Mouse (Mus musculus) heart, adult 2 months (tissue): ENCODE results near the gene Adh7. TPM values are rescaled to one million over a fixed set of nuclear protein-coding genes. Genes with fewer than 3 reads are reported as not detected.
A peak's percentile ranks its signal among the peaks of the same experiment; 100 is the strongest.

Experiments used
- DNase-seq, 2 experiments: peaks; one replicate each; pipeline ENCODE4 v3.0.0; 2021
- H3K27ac ChIP-seq: fragments of 200-600 bp; 2 replicates; pipeline ENCODE4 v1.8.1; 2022
- H3K27me3 ChIP-seq: fragments of 200-500 bp; 2 replicates; pipeline ENCODE4 v1.6.1; 2012; ENCODE audit warnings: mild to moderate bottlenecking, low read length, inconsistent platforms, mixed read lengths; ENCODE audit not compliant: control insufficient read depth, insufficient read depth
- H3K36me3 ChIP-seq: fragments of 200-500 bp; 2 replicates; pipeline ENCODE4 v1.6.1; 2012; ENCODE audit warnings: low read length, inconsistent platforms; ENCODE audit not compliant: control insufficient read depth, insufficient read depth
- H3K4me1 ChIP-seq: fragments of 200-500 bp; 2 replicates; pipeline ENCODE4 v1.6.1; 2011; ENCODE audit warnings: low read length; ENCODE audit not compliant: control insufficient read depth, insufficient read depth
- H3K4me3 ChIP-seq: fragments of 200-600 bp; 2 replicates; pipeline ENCODE4 v1.8.1; 2022
- H3K79me2 ChIP-seq: fragments of 200-500 bp; replicated peaks from 2 replicates; pipeline ENCODE4 v1.6.1; 2012; ENCODE audit warnings: mild to moderate bottlenecking, inconsistent platforms, low read length, moderate library complexity, mixed read lengths; ENCODE audit not compliant: control insufficient read depth, insufficient read depth
- H3K9ac ChIP-seq: fragments of 200-500 bp; 2 replicates; pipeline ENCODE4 v1.6.1; 2012; ENCODE audit warnings: low read depth, mild to moderate bottlenecking, control low read depth, inconsistent platforms, low read length, mixed read lengths
- CTCF ChIP-seq: fragments of 200-600 bp; IDR thresholded peaks from 2 replicates; pipeline ENCODE4 v1.8.1; 2022; ENCODE audit warnings: antibody characterized with exemption, mild to moderate bottlenecking, moderate library complexity
- EP300 ChIP-seq: fragments of 200-500 bp; IDR thresholded peaks from 2 replicates; pipeline ENCODE4 v1.6.1; 2011; ENCODE audit warnings: low read depth, low read length, control low read depth; ENCODE audit not compliant: insufficient read depth
- POLR2A ChIP-seq: fragments of 200-500 bp; IDR thresholded peaks from 2 replicates; pipeline ENCODE4 v1.6.1; 2011; ENCODE audit warnings: mild to moderate bottlenecking, low read depth, low read length, control low read depth; ENCODE audit not compliant: insufficient read depth
- WGBS: fragments of 180-500 bp; shearing (Covaris S2); methylation state at CpG from one replicate; pipeline ENCODE4 v1.1.7; 2018; 5-methylcytosine and 5-hydroxymethylcytosine counted together
- intact Hi-C: fragments of 180-260 bp; cut with DNase I; formaldehyde crosslinking; loops from one replicate; pipeline ENCODE4 v1.15.1; 2025
- polyA plus RNA-seq: library from polyadenylated mRNA; depleted of rRNA; stranded (reverse); fragments of >200 nt; gene quantifications from 2 replicates; pipeline ENCODE4 v1.2.3, GENCODE M21; 2012
- total RNA-seq, 2 experiments: library from RNA; stranded (reverse); gene quantifications; 2 replicates each; pipeline ENCODE4 v1.2.3; 2021

Adh7 gene
- total and polyA plus RNA-seq, 3 experiments: 0.73 to 1.4 TPM; not detected in 1

GRCm38 (mm10) chr3:138248011-138248410 is 30.5 kb downstream of the Adh7 start:
- TF ChIP-seq CTCF: no peak
- TF ChIP-seq POLR2A: no peak
- TF ChIP-seq EP300: no peak
- peak; percentile 36 to 49 for DNase-seq

GRCm38 (mm10) chr3:138248746-138249145 is 31.2 kb downstream of the Adh7 start:
- intact Hi-C loops: loop anchor here (2.0 kb wide), 1 partner anchor 28 kb away; no protein-coding TSS in a partner anchor
- TF ChIP-seq POLR2A (no peak), EP300 (peak; percentile 94), CTCF (peak; percentile 20; the same call in 1 of the 2 replicates)
- Histone ChIP-seq H3K9ac (no peak overlapping the region), H3K27ac (peak overlapping the region; percentile 71), H3K4me3 (no peak overlapping the region), H3K79me2 (no peaks in the 10 kb centered on the region), H3K4me1 (peaks cover 18% of the 10 kb centered on the region), H3K36me3 (peaks cover 3% of the 10 kb centered on the region), H3K27me3 (no peaks in the 10 kb centered on the region)
- peak; percentile 60 to 83 for DNase-seq
- 56% methylated on average over 8 of the region's 8 CpGs for WGBS

More at GRCm38 (mm10) chr3:138248011-138248410, 30.5 kb downstream of the Adh7 start:
- H3K4me3 ChIP-seq: no peak overlapping the region
- peaks cover 18% of the 10 kb centered on the region for H3K4me1 ChIP-seq
- no peaks in the 10 kb centered on the region for H3K27me3 ChIP-seq
- no peaks in the 10 kb centered on the region for H3K79me2 ChIP-seq
- H3K36me3 ChIP-seq: peaks cover 3% of the 10 kb centered on the region
- H3K9ac ChIP-seq: no peak overlapping the region
- intact Hi-C loops: loop anchor here (2.0 kb wide), 1 partner anchor 29 kb away; no protein-coding TSS in a partner anchor
- WGBS: 58% methylated on average over 7 of the region's 7 CpGs
- peak overlapping the region; percentile 71 for H3K27ac ChIP-seq

DNA sequence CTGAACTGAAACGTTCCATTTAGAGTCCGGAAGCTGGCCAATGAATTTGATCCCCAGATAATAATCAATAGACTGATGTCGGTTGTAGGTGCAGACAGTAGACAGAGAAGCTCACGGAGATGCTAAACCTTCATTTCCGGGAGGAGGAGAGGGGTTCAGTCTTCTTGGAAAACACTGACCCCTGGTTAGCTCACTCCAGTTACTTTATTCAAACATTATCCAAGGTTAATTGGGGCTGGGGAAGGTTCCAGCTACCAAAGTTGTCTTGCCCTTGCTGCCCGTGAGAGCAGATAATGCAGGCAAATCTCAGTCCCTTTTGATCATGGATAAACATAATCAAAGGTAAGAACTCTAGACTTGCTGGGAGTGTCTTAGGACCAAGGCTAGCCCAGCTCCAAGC is 33.6 kb downstream of the Adh7 start:
- Histone ChIP-seq H3K4me3 (no peak overlapping the region), H3K36me3 (peaks cover 3% of the 10 kb centered on the region), H3K79me2 (no peaks in the 10 kb centered on the region), H3K9ac (no peak overlapping the region), H3K27me3 (no peaks in the 10 kb centered on the region), H3K27ac (no peak overlapping the region), H3K4me1 (peaks cover 21% of the 10 kb centered on the region)
- WGBS: 83% methylated on average over 6 of the region's 6 CpGs
- intact Hi-C loops: no loop called here
- no peak for TF ChIP-seq EP300
- no peak for TF ChIP-seq POLR2A
- DNase-seq: no peak

DNA sequence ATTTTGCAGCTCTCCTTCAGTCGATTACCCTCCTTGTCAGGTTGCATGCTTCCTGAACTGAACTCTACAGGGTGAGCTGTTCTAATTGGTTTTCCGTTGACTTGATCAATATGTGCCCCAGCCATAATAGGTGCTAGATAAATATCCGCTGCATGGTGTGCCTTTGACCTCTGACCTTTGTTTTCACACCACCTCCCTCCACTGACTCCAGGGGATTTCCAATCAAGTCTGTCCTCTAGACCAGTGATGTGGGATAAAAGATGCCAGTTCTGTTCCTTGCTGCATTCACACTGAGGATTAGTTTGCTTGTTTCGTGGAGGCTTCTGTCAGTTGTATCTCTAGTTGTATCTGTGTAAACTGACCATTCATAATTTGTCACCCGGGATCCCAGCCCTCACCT is 36.6 kb downstream of the Adh7 start:
- intact Hi-C loops: no loop called here

GRCm38 (mm10) chr3:138255366-138255765 is 37.8 kb downstream of the Adh7 start:
- no peaks in the 10 kb centered on the region for H3K79me2 ChIP-seq
- H3K4me1 ChIP-seq: peaks cover 3% of the 10 kb centered on the region
- peak in 1 of 2 experiments; percentile 36 for DNase-seq
- no peak overlapping the region for H3K27ac ChIP-seq
- no peaks in the 10 kb centered on the region for H3K27me3 ChIP-seq
- no peaks in the 10 kb centered on the region for H3K36me3 ChIP-seq
- no peak overlapping the region for H3K4me3 ChIP-seq
- intact Hi-C loops: no loop called here
- WGBS: 66% methylated on average over 3 of the region's 3 CpGs
- TF ChIP-seq EP300 (no peak), POLR2A (no peak)
- no peak overlapping the region for H3K9ac ChIP-seq

More for the DNA sequence above, 36.6 kb downstream of the Adh7 start:
- no peaks in the 10 kb centered on the region; the same call in none of the 2 replicates for H3K36me3 ChIP-seq
- no peak overlapping the region for H3K4me3 ChIP-seq
- 71% methylated on average over 5 of the region's 5 CpGs for WGBS
- DNase-seq: no peak
- no peaks in the 10 kb centered on the region for H3K27me3 ChIP-seq
- H3K9ac ChIP-seq: no peak overlapping the region
- no peak for TF ChIP-seq POLR2A
- TF ChIP-seq CTCF: no peak
- TF ChIP-seq EP300: no peak
- peaks cover 4% of the 10 kb centered on the region for H3K4me1 ChIP-seq
- H3K79me2 ChIP-seq: no peaks in the 10 kb centered on the region
- no peak overlapping the region for H3K27ac ChIP-seq

DNA sequence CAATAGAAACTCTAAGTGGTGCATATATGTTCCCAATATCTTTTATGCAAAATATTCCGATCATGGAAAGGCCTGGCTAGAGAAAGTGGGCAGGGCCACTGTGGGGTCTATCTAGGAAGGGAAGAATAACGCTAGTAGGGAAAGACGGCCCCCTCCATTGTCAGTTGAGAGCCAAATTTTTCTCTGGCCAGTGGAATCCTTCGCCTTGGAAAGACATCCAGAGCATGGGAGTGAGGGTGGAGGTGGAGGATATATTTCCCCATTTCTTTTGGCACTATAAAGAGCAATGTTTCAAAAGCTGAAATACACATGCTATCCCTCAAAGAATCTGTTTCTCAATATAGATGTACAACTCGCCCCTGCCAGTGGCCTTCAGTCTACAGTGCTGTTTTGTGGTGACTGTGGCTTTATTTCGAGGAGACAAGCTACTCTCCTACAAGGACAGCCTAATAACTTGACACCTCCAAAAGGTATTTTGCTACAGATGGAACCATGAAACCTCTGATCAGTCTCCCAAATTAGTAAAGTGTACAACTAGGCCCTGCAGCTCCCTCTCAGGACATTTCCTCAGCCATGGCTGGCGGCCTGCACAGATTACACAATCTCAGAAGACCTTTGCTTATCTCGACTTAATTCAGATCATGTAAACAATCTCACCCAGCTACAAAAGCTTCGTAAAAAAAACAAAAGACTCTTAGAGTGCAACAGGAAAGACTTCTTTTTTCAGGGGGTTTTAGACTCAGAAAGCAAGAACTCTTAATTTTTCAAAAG is 38.4 kb downstream of the Adh7 start:
- 56% methylated on average over 9 of the region's 9 CpGs for WGBS
- peak; percentile 54 to 57 for DNase-seq
- no peaks in the 10 kb centered on the region for H3K27me3 ChIP-seq
- H3K27ac ChIP-seq: peak overlapping the region; percentile 51
- H3K9ac ChIP-seq: no peak overlapping the region
- no peak for TF ChIP-seq EP300
- no peak for TF ChIP-seq CTCF
- TF ChIP-seq POLR2A: no peak
- H3K4me3 ChIP-seq: no peak overlapping the region
- intact Hi-C loops: no loop called here
- H3K36me3 ChIP-seq: no peaks in the 10 kb centered on the region
- peaks cover 3% of the 10 kb centered on the region for H3K4me1 ChIP-seq
- no peaks in the 10 kb centered on the region for H3K79me2 ChIP-seq
